Mouse (Mus musculus) liver, embryonic 14.5 days (tissue): Measurements from ENCODE around the gene Man2b1. TPM values are rescaled to one million over a fixed set of nuclear protein-coding genes. Genes with fewer than 3 reads are reported as not detected.
"Not testable (repeated sequence)": the region's sequence is repeated elsewhere in the genome, so short reads cannot be mapped to it uniquely, and the experiment has no call there.

Experiments
- ATAC-seq: fragments of 200-750 bp; cut with Nextera tagmentation; 2 replicates; pipeline ENCODE4 v1.8.0; 2017; ENCODE audit warnings: moderate number of reproducible peaks, mild to moderate bottlenecking, moderate library complexity; ENCODE audit not compliant: insufficient read depth
- DNase-seq, 3 experiments: peaks; one replicate each; pipeline ENCODE4 v3.0.0-alpha.2; 2012 to 2013; ENCODE audit warnings: low read depth in 3 of 3, low spot score in 3 of 3
- H3K27ac ChIP-seq: fragments of 300-500 bp; sonication (generic); 2 replicates; pipeline ENCODE4 v1.5.1; 2014; ENCODE audit warnings: moderate library complexity, mild to moderate bottlenecking, control low read depth, inconsistent platforms
- H3K27me3 ChIP-seq: fragments of 300-500 bp; sonication (generic); 2 replicates; pipeline ENCODE4 v1.6.1; 2014; ENCODE audit warnings: mild to moderate bottlenecking, low read length, moderate library complexity; ENCODE audit not compliant: control insufficient read depth, insufficient read depth
- H3K36me3 ChIP-seq: fragments of 300-500 bp; sonication (generic); replicated peaks from 2 replicates; pipeline ENCODE4 v1.6.1; 2014; ENCODE audit warnings: low read depth; ENCODE audit not compliant: control insufficient read depth, insufficient read depth
- H3K4me1 ChIP-seq, 2 experiments: fragments of 200-500 bp in 1 of 2; fragments of 300-500 bp in 1 of 2; sonication (generic) in 1 of 2; replicated peaks; 2 replicates each; pipeline ENCODE4 v1.6.1; 2012 to 2014; ENCODE audit warnings: antibody characterized with exemption in 1 of 2, inconsistent platforms in 1 of 2, low read length in 1 of 2; ENCODE audit not compliant: control insufficient read depth in 2 of 2, insufficient read depth in 2 of 2
- H3K4me2 ChIP-seq: fragments of 300-500 bp; sonication (generic); 2 replicates; pipeline ENCODE4 v1.6.1; 2014; ENCODE audit warnings: low read depth, mild to moderate bottlenecking, control low read depth, moderate library complexity
- H3K4me3 ChIP-seq, 2 experiments: fragments of 200-500 bp in 1 of 2; fragments of 300-500 bp in 1 of 2; sonication (generic) in 1 of 2; 2 replicates each; pipeline ENCODE4 v1.5.1; 2012 to 2014; ENCODE audit warnings: low read depth in 2 of 2, low read length in 2 of 2, mild to moderate bottlenecking in 2 of 2, control low read depth in 1 of 2, inconsistent platforms in 1 of 2, moderate library complexity in 1 of 2; ENCODE audit not compliant: insufficient read depth in 1 of 2
- H3K9ac ChIP-seq: fragments of 300-500 bp; sonication (generic); replicated peaks from 2 replicates; pipeline ENCODE4 v1.6.1; 2014; ENCODE audit warnings: mild to moderate bottlenecking, control low read depth, moderate library complexity
- H3K9me3 ChIP-seq: fragments of 300-500 bp; sonication (generic); 2 replicates; pipeline ENCODE4 v1.6.1; 2016; ENCODE audit warnings: low read length, mixed read lengths; ENCODE audit not compliant: control insufficient read depth
- CTCF ChIP-seq: IDR thresholded peaks from 2 replicates; pipeline ENCODE4 v1.5.1; 2016; ENCODE audit warnings: antibody characterized with exemption, low read depth, control low read depth
- EP300 ChIP-seq: IDR thresholded peaks from 2 replicates; pipeline ENCODE4 v1.6.1; 2016; ENCODE audit warnings: antibody characterized with exemption, low read depth
- WGBS: fragments of 180-500 bp; shearing (Covaris S2); extraction: QIAGEN DNeasy Blood & Tissue Kit; methylation state at CpG from one replicate; pipeline ENCODE4 v1.1.7; 2014; ENCODE audit not compliant: insufficient replicate concordance; 5-methylcytosine and 5-hydroxymethylcytosine counted together
- microRNA-seq: library from miRNA; unstranded; fragments of <30 nt; microRNA quantifications from one replicate; pipeline ENCODE4, GENCODE M21; 2016
- polyA plus RNA-seq, 2 experiments: library from polyadenylated mRNA; depleted of rRNA in 1 of 2; stranded (reverse) in 1 of 2; unstranded in 1 of 2; fragments of >200 nt; fragmentation: Nextera tagmentation in 1 of 2; extraction: Ambion mirVana in 1 of 2; gene quantifications; 2 replicates each; pipeline versions ENCODE4 v1.2.1 to v1.2.3; 2012 to 2014

Gene Man2b1
- polyA plus RNA-seq, 2 experiments, result 17.2 to 19.5 TPM

- TF ChIP-seq CTCF, result no peak
- no peak for TF ChIP-seq EP300
- Histone ChIP-seq H3K27ac (no peak within 1 kb of the TSS), H3K36me3 (no peaks in the 10 kb centered on the region), H3K27me3 (no peaks in the 10 kb centered on the region; the same call in none of the 2 replicates), H3K4me2 (no peak within 1 kb of the TSS), H3K9me3 (no peaks in the 10 kb centered on the region), H3K4me1 (no peaks in the 10 kb centered on the region), H3K9ac (no peak within 1 kb of the TSS), H3K4me3 (no peak within 1 kb of the TSS)
- no peak for DNase-seq
- 56% methylated on average over 3 of the region's 3 CpGs for WGBS
- no peak for ATAC-seq
Measured at GRCm38 (mm10) chr8:85122995-85123394, 39.9 kb downstream of the Man2b1 start, which contains the start of gene Zfp791. Gene Zfp791, minus strand, starts transcription at chr8:85123095.

- ATAC-seq, result no peak
- TF ChIP-seq CTCF (no peak), EP300 (no peak)
- Histone ChIP-seq H3K27ac (no peak overlapping the region), H3K27me3 (no peaks in the 10 kb centered on the region; the same call in none of the 2 replicates), H3K9me3 (no peaks in the 10 kb centered on the region), H3K9ac (no peak overlapping the region), H3K4me1 (no peaks in the 10 kb centered on the region), H3K4me3 (no peak overlapping the region), H3K36me3 (no peaks in the 10 kb centered on the region), H3K4me2 (no peak overlapping the region)
- DNase-seq, result no peak
- WGBS, result 62% methylated on average over 8 of the region's 8 CpGs
Measured at GRCm38 (mm10) chr8:85123691-85124090, 40.6 kb downstream of the Man2b1 start.

GRCm38 (mm10) chr8:85132335-85132734 is 49.3 kb downstream of the Man2b1 start:
- DNase-seq (no peak), ATAC-seq (no peak; the same call in 1 of the 2 replicates)
- Histone ChIP-seq H3K27ac (no peak overlapping the region), H3K27me3 (no peaks in the 10 kb centered on the region), H3K4me1 (0 out of 4 replicates have a peak, but pooled peaks cover 0 to 1% of the 10 kb centered on the region in 2 experiments), H3K4me3 (no peak overlapping the region), H3K36me3 (no peaks in the 10 kb centered on the region), H3K4me2 (no peak overlapping the region), H3K9me3 (no peaks in the 10 kb centered on the region), H3K9ac (no peak overlapping the region)
- WGBS, result 69% methylated on average over 1 of the region's 1 CpGs
- TF ChIP-seq CTCF, result no peak

- not testable (repeated sequence) for H3K9me3 ChIP-seq, H3K27ac ChIP-seq, DNase-seq, ATAC-seq, H3K36me3 ChIP-seq, H3K9ac ChIP-seq, H3K4me3 ChIP-seq, H3K27me3 ChIP-seq, H3K4me1 ChIP-seq, H3K4me2 ChIP-seq
- WGBS, result 67% methylated on average over 2 of the region's 2 CpGs
Measured at GRCm38 (mm10) chr8:85135690-85136089, 52.6 kb downstream of the Man2b1 start.

GRCm38 (mm10) chr8:85142516-85142915 is 59.4 kb downstream of the Man2b1 start:
- DNase-seq (no peak), ATAC-seq (no peak)
- TF ChIP-seq EP300, result no peak
- TF ChIP-seq CTCF, result no peak
- no peaks in the 10 kb centered on the region for H3K36me3 ChIP-seq
- WGBS, result 58% methylated on average over 4 of the region's 4 CpGs
- no peak overlapping the region for H3K9ac ChIP-seq
- no peaks in the 10 kb centered on the region for H3K4me1 ChIP-seq
- H3K4me3 ChIP-seq, result no peak overlapping the region
- H3K9me3 ChIP-seq, result no peaks in the 10 kb centered on the region
- H3K4me2 ChIP-seq, result no peak overlapping the region
- no peak overlapping the region for H3K27ac ChIP-seq
- no peaks in the 10 kb centered on the region for H3K27me3 ChIP-seq

Small RNA genes lying within 50 kb of the gene (microRNA-seq; reads per million reads assigned to microRNA genes)
- gene Gm23388 (1.3 reads per million), gene Mir7070 (1.3 reads per million)

Other genes with a start within 250 kb of the Man2b1 start
- 139 and 184 TPM in 2 replicates for gene Rad23a, start 242.6 kb upstream of the Man2b1 start, polyA plus RNA-seq (2012; rRNA removed)
- 258 and 279 TPM in 2 replicates for gene Rad23a, start 242.6 kb upstream of the Man2b1 start, polyA plus RNA-seq (2014; fragmentation: Nextera tagmentation; extraction: Ambion mirVana)
- 144 and 262 TPM in 2 replicates for gene Calr, start 236.3 kb upstream of the Man2b1 start, polyA plus RNA-seq (2012; rRNA removed)
- 348 and 351 TPM in 2 replicates for gene Calr, start 236.3 kb upstream of the Man2b1 start, polyA plus RNA-seq (2014; fragmentation: Nextera tagmentation; extraction: Ambion mirVana)
- 53.5 and 54.8 TPM in 2 replicates for gene Farsa, start 226.3 kb upstream of the Man2b1 start, polyA plus RNA-seq (2012; rRNA removed)
- gene Farsa, start 226.3 kb upstream of the Man2b1 start, polyA plus RNA-seq (2014; fragmentation: Nextera tagmentation; extraction: Ambion mirVana), result 45.8 and 48.7 TPM in 2 replicates
- gene Syce2, start 211.2 kb upstream of the Man2b1 start, polyA plus RNA-seq (2012; rRNA removed), result 16.7 and 26.4 TPM in 2 replicates
- 78.2 and 80.2 TPM in 2 replicates for gene Syce2, start 211.2 kb upstream of the Man2b1 start, polyA plus RNA-seq (2014; fragmentation: Nextera tagmentation; extraction: Ambion mirVana)
- gene Gcdh, start 189.3 kb upstream of the Man2b1 start, polyA plus RNA-seq (2012; rRNA removed), result 27.1 and 31.4 TPM in 2 replicates
- 38.9 and 42.7 TPM in 2 replicates for gene Gcdh, start 189.3 kb upstream of the Man2b1 start, polyA plus RNA-seq (2014; fragmentation: Nextera tagmentation; extraction: Ambion mirVana)
- 209 and 251 TPM in 2 replicates for gene Klf1, start 181.3 kb upstream of the Man2b1 start, polyA plus RNA-seq (2012; rRNA removed)
- gene Klf1, start 181.3 kb upstream of the Man2b1 start, polyA plus RNA-seq (2014; fragmentation: Nextera tagmentation; extraction: Ambion mirVana), result 522 and 566 TPM in 2 replicates
- 9.6 and 11.0 TPM in 2 replicates for gene Dnase2a, start 174.7 kb upstream of the Man2b1 start, polyA plus RNA-seq (2012; rRNA removed)
- 8.4 and 8.5 TPM in 2 replicates for gene Dnase2a, start 174.7 kb upstream of the Man2b1 start, polyA plus RNA-seq (2014; fragmentation: Nextera tagmentation; extraction: Ambion mirVana)
- 0.06 and 0.21 TPM in 2 replicates for gene Mast1, start 145.9 kb upstream of the Man2b1 start, polyA plus RNA-seq (2012; rRNA removed)
- gene Mast1, start 145.9 kb upstream of the Man2b1 start, polyA plus RNA-seq (2014; fragmentation: Nextera tagmentation; extraction: Ambion mirVana), result 0.08 and 0.14 TPM in 2 replicates
- gene Rtbdn, start 136.3 kb upstream of the Man2b1 start, polyA plus RNA-seq (2012; rRNA removed), result 0.03 TPM in 1 of 2 replicates, not detected in the other
- not detected in 2 replicates for gene Rtbdn, start 136.3 kb upstream of the Man2b1 start, polyA plus RNA-seq (2014; fragmentation: Nextera tagmentation; extraction: Ambion mirVana)
- not detected in 2 replicates for gene Gm49661, start 113.8 kb upstream of the Man2b1 start, polyA plus RNA-seq (2012; rRNA removed)
- gene Gm49661, start 113.8 kb upstream of the Man2b1 start, polyA plus RNA-seq (2014; fragmentation: Nextera tagmentation; extraction: Ambion mirVana), result not detected in 2 replicates
- 1,117 and 1,155 TPM in 2 replicates for gene Prdx2, start 113.7 kb upstream of the Man2b1 start, polyA plus RNA-seq (2012; rRNA removed)
- gene Prdx2, start 113.7 kb upstream of the Man2b1 start, polyA plus RNA-seq (2014; fragmentation: Nextera tagmentation; extraction: Ambion mirVana), result 2,207 and 2,282 TPM in 2 replicates
- 49.3 and 56.2 TPM in 2 replicates for gene Rnaseh2a, start 113.5 kb upstream of the Man2b1 start, polyA plus RNA-seq (2012; rRNA removed)
- gene Rnaseh2a, start 113.5 kb upstream of the Man2b1 start, polyA plus RNA-seq (2014; fragmentation: Nextera tagmentation; extraction: Ambion mirVana), result 107 and 125 TPM in 2 replicates
- 8.3 and 10.5 TPM in 2 replicates for gene Junb, start 104.6 kb upstream of the Man2b1 start, polyA plus RNA-seq (2012; rRNA removed)
- gene Junb, start 104.6 kb upstream of the Man2b1 start, polyA plus RNA-seq (2014; fragmentation: Nextera tagmentation; extraction: Ambion mirVana), result 10.5 and 11.2 TPM in 2 replicates
- 2.3 and 4.3 TPM in 2 replicates for gene Hook2, start 92.7 kb upstream of the Man2b1 start, polyA plus RNA-seq (2012; rRNA removed)
- 3.2 and 4.3 TPM in 2 replicates for gene Hook2, start 92.7 kb upstream of the Man2b1 start, polyA plus RNA-seq (2014; fragmentation: Nextera tagmentation; extraction: Ambion mirVana)
- 0.02 TPM in 1 of 2 replicates, not detected in the other for gene Best2, start 68.7 kb upstream of the Man2b1 start, polyA plus RNA-seq (2012; rRNA removed)
- not detected in 2 replicates for gene Best2, start 68.7 kb upstream of the Man2b1 start, polyA plus RNA-seq (2014; fragmentation: Nextera tagmentation; extraction: Ambion mirVana)
- gene Asna1, start 58.0 kb upstream of the Man2b1 start, polyA plus RNA-seq (2012; rRNA removed), result 83.4 and 85.3 TPM in 2 replicates
- 56.9 and 58.8 TPM in 2 replicates for gene Asna1, start 58.0 kb upstream of the Man2b1 start, polyA plus RNA-seq (2014; fragmentation: Nextera tagmentation; extraction: Ambion mirVana)
- gene Trir, start 56.4 kb upstream of the Man2b1 start, polyA plus RNA-seq (2012; rRNA removed), result 74.0 and 100 TPM in 2 replicates
- gene Trir, start 56.4 kb upstream of the Man2b1 start, polyA plus RNA-seq (2014; fragmentation: Nextera tagmentation; extraction: Ambion mirVana), result 84.4 and 89.3 TPM in 2 replicates
- 24.8 and 25.2 TPM in 2 replicates for gene Tnpo2, start 46.4 kb upstream of the Man2b1 start, polyA plus RNA-seq (2012; rRNA removed)
- gene Tnpo2, start 46.4 kb upstream of the Man2b1 start, polyA plus RNA-seq (2014; fragmentation: Nextera tagmentation; extraction: Ambion mirVana), result 9.9 and 10.2 TPM in 2 replicates
- gene Fbxw9, start 23.2 kb upstream of the Man2b1 start, polyA plus RNA-seq (2012; rRNA removed), result 8.9 and 13.5 TPM in 2 replicates
- 5.7 and 6.0 TPM in 2 replicates for gene Fbxw9, start 23.2 kb upstream of the Man2b1 start, polyA plus RNA-seq (2014; fragmentation: Nextera tagmentation; extraction: Ambion mirVana)
- gene Gm5741, start 15.3 kb upstream of the Man2b1 start, polyA plus RNA-seq (2012; rRNA removed), result 0.29 TPM in 1 of 2 replicates, not detected in the other
- not detected in 2 replicates for gene Gm5741, start 15.3 kb upstream of the Man2b1 start, polyA plus RNA-seq (2014; fragmentation: Nextera tagmentation; extraction: Ambion mirVana)
- 19.6 and 21.5 TPM in 2 replicates for gene Dhps, start 11.5 kb upstream of the Man2b1 start, polyA plus RNA-seq (2012; rRNA removed)
- gene Dhps, start 11.5 kb upstream of the Man2b1 start, polyA plus RNA-seq (2014; fragmentation: Nextera tagmentation; extraction: Ambion mirVana), result 30.9 and 36.4 TPM in 2 replicates
- 40.6 and 51.8 TPM in 2 replicates for gene Wdr83os, start 2.5 kb upstream of the Man2b1 start, polyA plus RNA-seq (2012; rRNA removed)
- 61.8 and 71.5 TPM in 2 replicates for gene Wdr83os, start 2.5 kb upstream of the Man2b1 start, polyA plus RNA-seq (2014; fragmentation: Nextera tagmentation; extraction: Ambion mirVana)
- 21.2 and 26.0 TPM in 2 replicates for gene Wdr83, start 2.0 kb upstream of the Man2b1 start, polyA plus RNA-seq (2012; rRNA removed)
- gene Wdr83, start 2.0 kb upstream of the Man2b1 start, polyA plus RNA-seq (2014; fragmentation: Nextera tagmentation; extraction: Ambion mirVana), result 20.1 and 24.4 TPM in 2 replicates
- gene Zfp791, start 39.8 kb downstream of the Man2b1 start, polyA plus RNA-seq (2012; rRNA removed), result 0.64 and 0.87 TPM in 2 replicates
- 0.44 and 0.63 TPM in 2 replicates for gene Zfp791, start 39.8 kb downstream of the Man2b1 start, polyA plus RNA-seq (2014; fragmentation: Nextera tagmentation; extraction: Ambion mirVana)
- gene Cks1brt, start 68.7 kb downstream of the Man2b1 start, polyA plus RNA-seq (2012; rRNA removed), result not detected in 2 replicates
- not detected in 2 replicates for gene Cks1brt, start 68.7 kb downstream of the Man2b1 start, polyA plus RNA-seq (2014; fragmentation: Nextera tagmentation; extraction: Ambion mirVana)
- gene Olfr371, start 142.7 kb downstream of the Man2b1 start, polyA plus RNA-seq (2012; rRNA removed), result not detected in 2 replicates
- gene Olfr371, start 142.7 kb downstream of the Man2b1 start, polyA plus RNA-seq (2014; fragmentation: Nextera tagmentation; extraction: Ambion mirVana), result not detected in 2 replicates
- gene Orc6, start 216.4 kb downstream of the Man2b1 start, polyA plus RNA-seq (2012; rRNA removed), result 44.4 and 71.7 TPM in 2 replicates
- gene Orc6, start 216.4 kb downstream of the Man2b1 start, polyA plus RNA-seq (2014; fragmentation: Nextera tagmentation; extraction: Ambion mirVana), result 108 and 109 TPM in 2 replicates
- 24.6 and 35.6 TPM in 2 replicates for gene Vps35, start 216.5 kb downstream of the Man2b1 start, polyA plus RNA-seq (2012; rRNA removed)
- 89.9 and 97.5 TPM in 2 replicates for gene Vps35, start 216.5 kb downstream of the Man2b1 start, polyA plus RNA-seq (2014; fragmentation: Nextera tagmentation; extraction: Ambion mirVana)